Mouse (Mus musculus): ENCODE measurements at regions not wholly inside any gene's neighbourhood (a gene's known extent, or its start where the extent isn't known, plus 50 kb on each side); places are given as distances from the start of the nearest gene placed in this dataset.

GRCm38 (mm10) chr1:14513662-14514061 is 1579.5 kb downstream of the 4930444P10Rik start:
- no peak for DNase-seq (ENCODE audit: low read depth, low spot score)

- DNase-seq (ENCODE audit: low read depth, low spot score): no peak
Measured at GRCm38 (mm10) chr1:14512481-14513285, 1580.4 kb downstream of the 4930444P10Rik start.

- no peak for DNase-seq (ENCODE audit: low read depth, low spot score)
Measured at GRCm38 (mm10) chr1:14506831-14507690, 1586.1 kb downstream of the 4930444P10Rik start.

GRCm38 (mm10) chr1:14506201-14506830 is 1586.8 kb downstream of the 4930444P10Rik start:
- no peak for DNase-seq (ENCODE audit: low read depth, low spot score)

- no peak for DNase-seq (ENCODE audit: low read depth, low spot score)
Measured at GRCm38 (mm10) chr1:14505741-14506140, 1587.4 kb downstream of the 4930444P10Rik start.

GRCm38 (mm10) chr1:14504767-14505343 is 1588.3 kb downstream of the 4930444P10Rik start:
- DNase-seq (ENCODE audit: low read depth, low spot score): no peak

- no peak for DNase-seq (ENCODE audit: low read depth, low spot score)
Measured at GRCm38 (mm10) chr1:14503881-14504742, 1589.0 kb downstream of the 4930444P10Rik start.

GRCm38 (mm10) chr1:14503193-14503800 is 1589.8 kb downstream of the 4930444P10Rik start:
- no peak for DNase-seq (ENCODE audit: low read depth, low spot score)

GRCm38 (mm10) chr1:14499105-14499504 is 1594.0 kb downstream of the 4930444P10Rik start:
- no peak for DNase-seq (ENCODE audit: low read depth, low spot score)

GRCm38 (mm10) chr1:14490026-14490425 is 1603.1 kb downstream of the 4930444P10Rik start:
- no peak for DNase-seq (ENCODE audit: low read depth, low spot score)

GRCm38 (mm10) chr1:14487708-14488127 is 1605.4 kb downstream of the 4930444P10Rik start:
- DNase-seq (ENCODE audit: low read depth, low spot score): no peak

GRCm38 (mm10) chr1:14485746-14486145 is 1607.4 kb downstream of the 4930444P10Rik start:
- no peak for DNase-seq (ENCODE audit: low read depth, low spot score)

- peak; percentile 22 for DNase-seq (ENCODE audit: low read depth, low spot score)
Measured at GRCm38 (mm10) chr1:14484121-14484916, 1608.8 kb downstream of the 4930444P10Rik start.

GRCm38 (mm10) chr1:14472294-14472693 is 1620.8 kb downstream of the 4930444P10Rik start:
- DNase-seq (ENCODE audit: low read depth, low spot score): no peak

GRCm38 (mm10) chr1:14471551-14471950 is 1621.6 kb downstream of the 4930444P10Rik start:
- no peak for DNase-seq (ENCODE audit: low read depth, low spot score)

- no peak for DNase-seq (ENCODE audit: low read depth, low spot score)
Measured at GRCm38 (mm10) chr1:14464788-14465482, 1628.2 kb downstream of the 4930444P10Rik start.

GRCm38 (mm10) chr1:14462496-14462895 is 1630.6 kb downstream of the 4930444P10Rik start:
- DNase-seq (ENCODE audit: low read depth, low spot score): no peak

GRCm38 (mm10) chr1:14460811-14461210 is 1632.3 kb downstream of the 4930444P10Rik start:
- DNase-seq (ENCODE audit: low read depth, low spot score): no peak

- no peak for DNase-seq (ENCODE audit: low read depth, low spot score)
Measured at GRCm38 (mm10) chr1:14429326-14429725, 1663.8 kb downstream of the 4930444P10Rik start.
